Mouse (Mus musculus) c-Kit-positive CD71-positive TER-119-positive erythroid progenitor cells, embryonic 14.5 days (primary cell): ENCODE measurements at regions not wholly inside any gene's neighbourhood (a gene's known extent, or its start where the extent isn't known, plus 50 kb on each side); places are given as distances from the start of the nearest gene placed in this dataset.

Source experiments
- DNase-seq: peaks from one replicate; pipeline ENCODE4 v3.0.0-alpha.2; 2013; ENCODE audit warnings: low spot score

- DNase-seq, result no peak
These were observed 200.0 kb upstream of the Ttc29 start for GRCm38 (mm10) chr8:78013101-78013500.

- DNase-seq, result no peak
These were observed 194.5 kb upstream of the Ttc29 start for GRCm38 (mm10) chr8:78018430-78019180.

GRCm38 (mm10) chr8:78021473-78021872 lies 191.6 kb upstream of the Ttc29 start:
- DNase-seq, result no peak

GRCm38 (mm10) chr8:78022986-78023385 lies 190.1 kb upstream of the Ttc29 start:
- DNase-seq, result no peak

GRCm38 (mm10) chr8:78023467-78023866 lies 189.6 kb upstream of the Ttc29 start:
- no peak for DNase-seq

GRCm38 (mm10) chr8:78023936-78024335 lies 189.2 kb upstream of the Ttc29 start:
- DNase-seq, result no peak

- DNase-seq, result no peak
These were observed 188.1 kb upstream of the Ttc29 start for GRCm38 (mm10) chr8:78024964-78025363.

GRCm38 (mm10) chr8:78027371-78027770 lies 185.7 kb upstream of the Ttc29 start:
- no peak for DNase-seq

- no peak for DNase-seq
These were observed 184.2 kb upstream of the Ttc29 start for GRCm38 (mm10) chr8:78028928-78029327.

GRCm38 (mm10) chr8:78031811-78032210 lies 181.3 kb upstream of the Ttc29 start:
- no peak for DNase-seq

- no peak for DNase-seq
These were observed 178.4 kb upstream of the Ttc29 start for GRCm38 (mm10) chr8:78034687-78035086.

- no peak for DNase-seq
These were observed 175.9 kb upstream of the Ttc29 start for GRCm38 (mm10) chr8:78037218-78037617.

- DNase-seq, result no peak
These were observed 166.4 kb upstream of the Ttc29 start for GRCm38 (mm10) chr8:78046691-78047090.

GRCm38 (mm10) chr8:78050768-78051167 lies 162.3 kb upstream of the Ttc29 start:
- no peak for DNase-seq

- DNase-seq, result no peak
These were observed 158.7 kb upstream of the Ttc29 start for GRCm38 (mm10) chr8:78054435-78054834.

GRCm38 (mm10) chr8:78054920-78055319 lies 158.2 kb upstream of the Ttc29 start:
- no peak for DNase-seq

- no peak for DNase-seq
These were observed 157.6 kb upstream of the Ttc29 start for GRCm38 (mm10) chr8:78055531-78055930.

GRCm38 (mm10) chr8:78057357-78057756 lies 155.7 kb upstream of the Ttc29 start:
- no peak for DNase-seq

GRCm38 (mm10) chr8:78061827-78062719 lies 151.0 kb upstream of the Ttc29 start:
- peak; percentile 12 for DNase-seq

- no peak for DNase-seq
These were observed 149.6 kb upstream of the Ttc29 start for GRCm38 (mm10) chr8:78063529-78063928.

- DNase-seq, result no peak
These were observed 148.9 kb upstream of the Ttc29 start for GRCm38 (mm10) chr8:78064161-78064560.

GRCm38 (mm10) chr8:78065890-78066493 lies 147.1 kb upstream of the Ttc29 start:
- DNase-seq, result no peak
